12 mouse cellular contexts compared by ENCODE assay signal in genomic region chr17:56778779-56779362, GRCm38 (mm10). TPM values are rescaled to one million over a fixed set of nuclear protein-coding genes. Genes with fewer than 3 reads are reported as not detected.
DNase-seq lines count a peak whose midpoint lies in the region; ATAC-seq and TF ChIP-seq lines count a peak whose summit lies in the region.
"Had no signal": no experiment of that assay in that cellular context is flagged by ENCODE, and none has a peak within 500 bp of the region (broad histone marks: within the 10 kb centered on the region; RNA-seq: fewer than 3 reads in every experiment).

No protein-coding gene starts in this region.

- H3K9ac ChIP-seq in hindbrain, embryonic 16.5 days (ENCODE audit: low read depth, low read length): no peak overlapping the region
- no peak overlapping the region for H3K9ac ChIP-seq in lung, embryonic 14.5 days
- no peak overlapping the region for H3K9ac ChIP-seq in heart, embryonic 11.5 days (ENCODE audit: low read depth, low read length)

- TF ChIP-seq CTCF in lung, embryonic 14.5 days (IDR thresholded peaks at IDR 0.05; ENCODE audit: low read depth): no peak
- TF ChIP-seq CTCF in lung, adult 2 months (IDR thresholded peaks at IDR 0.05; ENCODE audit: insufficient read depth, low read length): no peak

- H3K4me3 ChIP-seq in hindbrain, embryonic 10.5 days: no peak overlapping the region
- no peak overlapping the region for H3K4me3 ChIP-seq in hindbrain, embryonic 16.5 days (ENCODE audit: low read length)
- H3K4me3 ChIP-seq in lung, embryonic 14.5 days (ENCODE audit: low read depth, low read length): no peak overlapping the region
- no peak overlapping the region for H3K4me3 ChIP-seq in lung, adult 2 months (replicated peaks; ENCODE audit: extremely low read depth, low read depth, low read length)
- H3K4me3 ChIP-seq in heart, embryonic 11.5 days (ENCODE audit: low read depth, low read length): no peak overlapping the region
- H3K4me3 ChIP-seq in limb, embryonic 10.5 days: no peak overlapping the region

- H3K4me1 ChIP-seq in hindbrain, embryonic 10.5 days (replicated peaks): peaks cover 17% of the 10 kb centered on the region
- H3K4me1 ChIP-seq in hindbrain, embryonic 16.5 days (ENCODE audit: control insufficient read depth, insufficient read depth, low read depth, low read length): no peaks in the 10 kb centered on the region
- no peaks in the 10 kb centered on the region for H3K4me1 ChIP-seq in lung, embryonic 14.5 days (ENCODE audit: insufficient read depth)
- H3K4me1 ChIP-seq in lung, adult 2 months (ENCODE audit: control insufficient read depth, insufficient read depth, low read length): no peaks in the 10 kb centered on the region
- H3K4me1 ChIP-seq in heart, embryonic 11.5 days (ENCODE audit: control insufficient read depth, insufficient read depth, low read length): peaks cover 23% of the 10 kb centered on the region
- H3K4me1 ChIP-seq in limb, embryonic 10.5 days: peaks cover 9% of the 10 kb centered on the region

- no peak for TF ChIP-seq POLR2A in lung, adult 2 months (IDR thresholded peaks at IDR 0.05; ENCODE audit: borderline replicate concordance, extremely low read depth, low read depth, low read length)

- no peak overlapping the region for H3K4me2 ChIP-seq in hindbrain, embryonic 16.5 days (ENCODE audit: low read length)
- no peak overlapping the region for H3K4me2 ChIP-seq in lung, embryonic 14.5 days
- no peak overlapping the region for H3K4me2 ChIP-seq in heart, embryonic 11.5 days

- H3K27me3 ChIP-seq in hindbrain, embryonic 10.5 days (ENCODE audit: insufficient read depth, poor library complexity, severe bottlenecking): no peaks in the 10 kb centered on the region
- H3K27me3 ChIP-seq in hindbrain, embryonic 16.5 days (replicated peaks; ENCODE audit: control insufficient read depth, insufficient read depth, low read length): no peaks in the 10 kb centered on the region
- no peaks in the 10 kb centered on the region for H3K27me3 ChIP-seq in lung, embryonic 14.5 days (ENCODE audit: insufficient read depth, low read length)
- no peaks in the 10 kb centered on the region for H3K27me3 ChIP-seq in heart, embryonic 11.5 days (ENCODE audit: control insufficient read depth, insufficient read depth, low read length)
- no peaks in the 10 kb centered on the region for H3K27me3 ChIP-seq in limb, embryonic 10.5 days (ENCODE audit: low read depth, poor library complexity, severe bottlenecking)

- peaks cover 10% of the 10 kb centered on the region for H3K9me3 ChIP-seq in hindbrain, embryonic 10.5 days
- H3K9me3 ChIP-seq in hindbrain, embryonic 16.5 days (ENCODE audit: control insufficient read depth, low read length): no peaks in the 10 kb centered on the region
- no peaks in the 10 kb centered on the region for H3K9me3 ChIP-seq in lung, embryonic 14.5 days (ENCODE audit: low read depth, low read length)
- H3K9me3 ChIP-seq in heart, embryonic 11.5 days (replicated peaks; ENCODE audit: control insufficient read depth, low read length): no peaks in the 10 kb centered on the region; the same call in 1 of the 2 replicates
- H3K9me3 ChIP-seq in limb, embryonic 10.5 days (replicated peaks): peaks cover 2% of the 10 kb centered on the region; the same call in 1 of the 2 replicates

- peak; percentile 41 for DNase-seq in hindbrain, embryonic 10.5 days (ENCODE audit: low spot score)
- DNase-seq in lung, embryonic 14.5 days: peak; percentile 26
- no peak for DNase-seq in lung, adult 2 months
- no peak for DNase-seq in limb, embryonic 10.5 days (ENCODE audit: low spot score)
- no peak for DNase-seq in frontal cortex, adult 2 months (ENCODE audit: extremely low spot score in 1 of 2, low spot score in 1 of 2)
- no peak for DNase-seq in gastrocnemius, adult 8-10 months (ENCODE audit: low spot score in 2 of 2)
- DNase-seq: lung, postnatal 4 days; spleen, adult 18-20 months; thymus, postnatal 25 days had no signal

- H3K36me3 ChIP-seq in hindbrain, embryonic 10.5 days: peaks cover 80% of the 10 kb centered on the region
- H3K36me3 ChIP-seq in hindbrain, embryonic 16.5 days (ENCODE audit: control insufficient read depth, insufficient read depth, low read length): no peaks in the 10 kb centered on the region
- H3K36me3 ChIP-seq in lung, embryonic 14.5 days (ENCODE audit: insufficient read depth): no peaks in the 10 kb centered on the region
- peaks cover 5% of the 10 kb centered on the region for H3K36me3 ChIP-seq in heart, embryonic 11.5 days (ENCODE audit: control insufficient read depth, insufficient read depth, low read length)
- peaks cover 13% of the 10 kb centered on the region for H3K36me3 ChIP-seq in limb, embryonic 10.5 days

- 40% methylated on average over 3 of the region's 3 CpGs for WGBS in hindbrain, embryonic 10.5 days
- 51% methylated on average over 3 of the region's 3 CpGs for WGBS in hindbrain, embryonic 16.5 days
- WGBS in lung, embryonic 14.5 days: 38% methylated on average over 3 of the region's 3 CpGs
- 63% methylated on average over 3 of the region's 3 CpGs for WGBS in lung, adult 2 months
- 33% methylated on average over 3 of the region's 3 CpGs for WGBS in heart, embryonic 11.5 days (ENCODE audit: insufficient replicate concordance)
- 36% methylated on average over 3 of the region's 3 CpGs for WGBS in limb, embryonic 10.5 days

- no peak for ATAC-seq in hindbrain, embryonic 16.5 days
- peak; percentile 55; the same call in 1 of the 2 replicates for ATAC-seq in lung, embryonic 14.5 days (ENCODE audit: insufficient read depth)
- peak; percentile 70 for ATAC-seq in heart, embryonic 11.5 days (replicated peaks; ENCODE audit: insufficient number of reproducible peaks, low FRiP score, low TSS enrichment)

- peak overlapping the region; percentile 2 for H3K27ac ChIP-seq in hindbrain, embryonic 10.5 days
- no peak overlapping the region for H3K27ac ChIP-seq in hindbrain, embryonic 16.5 days (ENCODE audit: low read depth, low read length)
- H3K27ac ChIP-seq in lung, embryonic 14.5 days (ENCODE audit: low read depth): no peak overlapping the region
- H3K27ac ChIP-seq in heart, embryonic 11.5 days (ENCODE audit: low read depth, low read length): peak overlapping the region; percentile 74
- H3K27ac ChIP-seq in limb, embryonic 10.5 days: peak overlapping the region; percentile 42

RNA-seq across cellular contexts. Expression of gene Prr22, which starts 8.8 kb away (rescaled TPM):
- polyA plus RNA-seq in hindbrain, embryonic 10.5 days (2016; fragmentation: Nextera tagmentation; extraction: Ambion mirVana): 1.3 TPM in 2 replicates
- 0.60 and 1.0 TPM in 2 replicates for polyA plus RNA-seq in hindbrain, embryonic 16.5 days (2015; fragmentation: Nextera tagmentation; extraction: Ambion mirVana)
- polyA plus RNA-seq in lung, embryonic 14.5 days (2014; fragmentation: Nextera tagmentation; extraction: Ambion mirVana): 1.2 and 1.4 TPM in 2 replicates
- 1.6 and 2.2 TPM in 2 replicates for polyA plus RNA-seq in lung, adult 2 months (2012; rRNA removed)
- 0.97 and 1.0 TPM in 2 replicates for polyA plus RNA-seq in heart, embryonic 11.5 days (2014; fragmentation: Nextera tagmentation; extraction: Ambion mirVana)
- 1.5 and 2.2 TPM in 2 replicates for polyA plus RNA-seq in limb, embryonic 10.5 days (2016; fragmentation: Nextera tagmentation; extraction: Ambion mirVana)
- 3.5 and 4.2 TPM in 2 replicates for polyA plus RNA-seq in frontal cortex, adult 2 months (2012; rRNA removed)
- total RNA-seq in gastrocnemius, adult 8-10 months (2022): under 1 TPM in 1 of 4 experiments, not detected in 3; 0.12 TPM

RNA-seq across cellular contexts. Expression of gene Dus3l, which starts 14.3 kb away (rescaled TPM):
- 44.1 and 47.6 TPM in 2 replicates for polyA plus RNA-seq in hindbrain, embryonic 10.5 days (2016; fragmentation: Nextera tagmentation; extraction: Ambion mirVana)
- polyA plus RNA-seq in hindbrain, embryonic 16.5 days (2015; fragmentation: Nextera tagmentation; extraction: Ambion mirVana): 97.3 and 99.9 TPM in 2 replicates
- 40.5 and 42.3 TPM in 2 replicates for polyA plus RNA-seq in lung, embryonic 14.5 days (2014; fragmentation: Nextera tagmentation; extraction: Ambion mirVana)
- polyA plus RNA-seq in lung, adult 2 months (2012; rRNA removed): 81.7 and 84.5 TPM in 2 replicates
- 28.4 and 32.1 TPM in 2 replicates for polyA plus RNA-seq in heart, embryonic 11.5 days (2014; fragmentation: Nextera tagmentation; extraction: Ambion mirVana)
- polyA plus RNA-seq in limb, embryonic 10.5 days (2016; fragmentation: Nextera tagmentation; extraction: Ambion mirVana): 46.0 and 50.3 TPM in 2 replicates
- 145 and 149 TPM in 2 replicates for polyA plus RNA-seq in frontal cortex, adult 2 months (2012; rRNA removed)
- total RNA-seq in gastrocnemius, adult 8-10 months (2022): 10 to 100 TPM; 12.6 to 17.4 (median 15.4) TPM

RNA-seq across cellular contexts. Expression of gene Nrtn, which starts 21.5 kb away (rescaled TPM):
- polyA plus RNA-seq in hindbrain, embryonic 10.5 days (2016; fragmentation: Nextera tagmentation; extraction: Ambion mirVana): 4.4 and 5.1 TPM in 2 replicates
- 2.4 and 2.5 TPM in 2 replicates for polyA plus RNA-seq in hindbrain, embryonic 16.5 days (2015; fragmentation: Nextera tagmentation; extraction: Ambion mirVana)
- 9.5 and 12.1 TPM in 2 replicates for polyA plus RNA-seq in lung, embryonic 14.5 days (2014; fragmentation: Nextera tagmentation; extraction: Ambion mirVana)
- polyA plus RNA-seq in lung, adult 2 months (2012; rRNA removed): 17.3 and 23.2 TPM in 2 replicates
- polyA plus RNA-seq in heart, embryonic 11.5 days (2014; fragmentation: Nextera tagmentation; extraction: Ambion mirVana): 4.6 and 5.2 TPM in 2 replicates
- polyA plus RNA-seq in limb, embryonic 10.5 days (2016; fragmentation: Nextera tagmentation; extraction: Ambion mirVana): 10.8 and 12.7 TPM in 2 replicates
- 5.9 and 7.4 TPM in 2 replicates for polyA plus RNA-seq in frontal cortex, adult 2 months (2012; rRNA removed)
- 1 to 10 TPM; 1.9 to 5.0 (median 3.5) TPM for total RNA-seq in gastrocnemius, adult 8-10 months (2022)
- total RNA-seq: granulocyte monocyte progenitor cell, adult 5-6 weeks had no signal

RNA-seq across cellular contexts. Expression of gene Rfx2, which starts 51.9 kb away (rescaled TPM):
- 10.9 and 13.8 TPM in 2 replicates for polyA plus RNA-seq in hindbrain, embryonic 10.5 days (2016; fragmentation: Nextera tagmentation; extraction: Ambion mirVana)
- 4.9 and 6.5 TPM in 2 replicates for polyA plus RNA-seq in hindbrain, embryonic 16.5 days (2015; fragmentation: Nextera tagmentation; extraction: Ambion mirVana)
- polyA plus RNA-seq in lung, embryonic 14.5 days (2014; fragmentation: Nextera tagmentation; extraction: Ambion mirVana): 4.3 and 4.8 TPM in 2 replicates
- 24.1 and 27.2 TPM in 2 replicates for polyA plus RNA-seq in lung, adult 2 months (2012; rRNA removed)
- 3.2 and 3.3 TPM in 2 replicates for polyA plus RNA-seq in heart, embryonic 11.5 days (2014; fragmentation: Nextera tagmentation; extraction: Ambion mirVana)
- 3.2 and 4.5 TPM in 2 replicates for polyA plus RNA-seq in limb, embryonic 10.5 days (2016; fragmentation: Nextera tagmentation; extraction: Ambion mirVana)
- 3.6 and 4.0 TPM in 2 replicates for polyA plus RNA-seq in frontal cortex, adult 2 months (2012; rRNA removed)
- total RNA-seq in gastrocnemius, adult 8-10 months (2022): 1 to 10 TPM; 1.8 to 3.6 (median 2.5) TPM

Comparison
In these comparisons a context has a peak if more than half of its experiments do, and no peak if none do; other contexts are left out.
1. DNase-seq: peak in hindbrain, embryonic 10.5 days (single experiment) and lung, embryonic 14.5 days (single experiment); none in lung, adult 2 months (single experiment), limb, embryonic 10.5 days (single experiment), frontal cortex, adult 2 months (0 of 2) and gastrocnemius, adult 8-10 months (0 of 2).
2. H3K27ac ChIP-seq: peak in hindbrain, embryonic 10.5 days (single experiment), heart, embryonic 11.5 days (single experiment) and limb, embryonic 10.5 days (single experiment); none in hindbrain, embryonic 16.5 days (single experiment) and lung, embryonic 14.5 days (single experiment).